Comparison of ENCODE assay signal across 10 mouse cellular contexts in the genomic region with DNA sequence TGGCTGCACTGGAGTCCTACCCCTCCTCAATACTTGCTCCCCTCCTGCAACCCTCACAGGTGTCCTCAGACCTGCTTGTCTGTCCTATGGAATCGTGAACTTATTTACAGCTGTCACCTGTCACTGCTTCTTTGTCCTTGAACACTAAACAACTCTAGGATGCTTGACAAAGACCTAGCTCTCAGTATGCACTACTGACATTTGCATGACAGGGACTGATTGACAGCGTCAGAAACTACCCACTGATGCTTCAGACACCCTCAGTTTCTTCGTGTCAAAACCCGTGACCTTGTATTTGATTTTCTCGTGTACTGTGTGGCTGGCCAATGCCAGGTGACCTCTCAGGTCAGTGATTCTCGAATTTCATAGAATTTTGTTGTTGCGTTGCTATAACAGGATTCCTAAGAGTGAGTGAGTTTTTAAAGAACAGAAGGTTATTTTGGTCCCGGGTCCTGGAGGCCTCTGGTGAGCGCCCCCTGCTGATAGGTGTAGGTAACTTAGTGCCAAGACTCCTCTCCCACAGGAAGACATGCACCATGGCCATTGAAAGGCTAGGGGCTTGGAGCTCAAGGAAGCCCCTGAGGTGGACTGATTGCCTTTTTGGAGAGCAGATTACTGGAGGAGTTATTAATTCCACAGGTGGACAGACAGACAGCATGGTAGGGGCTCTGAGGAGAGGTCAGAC. TPM values are rescaled to one million over a fixed set of nuclear protein-coding genes. Genes with fewer than 3 reads are reported as not detected.
DNase-seq lines count a peak whose midpoint lies in the region; ATAC-seq and TF ChIP-seq lines count a peak whose summit lies in the region.
"Had no signal": no experiment of that assay in that cellular context is flagged by ENCODE, and none has a peak within 500 bp of the region (broad histone marks: within the 10 kb centered on the region; RNA-seq: fewer than 3 reads in every experiment).

No protein-coding gene starts in this region.

- H3K27ac ChIP-seq in left cerebral cortex, adult 2 months = no peak overlapping the region
- H3K27ac ChIP-seq: liver, embryonic 13.5 days had no signal

- no peak for ATAC-seq in granulocyte monocyte progenitor cell, adult 5-6 weeks (replicated peaks; ENCODE audit: poor library complexity, severe bottlenecking)

- intact Hi-C loops in left cerebral cortex, adult 2 months (cut with DNase I) = loop anchor here (5.0 kb wide), 2 partner anchors 192 to 307 kb away; a partner anchor contains a TSS

- no peak overlapping the region for H3K4me3 ChIP-seq in left cerebral cortex, adult 2 months
- H3K4me3 ChIP-seq: liver, embryonic 13.5 days had no signal

- H3K27me3 ChIP-seq in splenic B cell, adult 2 months (ENCODE audit: control insufficient read depth, insufficient read depth, low read length, poor library complexity, severe bottlenecking) = no peaks in the 10 kb centered on the region

- H3K36me3 ChIP-seq in splenic B cell, adult 2 months (ENCODE audit: control insufficient read depth, insufficient read depth, low read length, poor library complexity, severe bottlenecking) = no peaks in the 10 kb centered on the region
- H3K36me3 ChIP-seq: liver, embryonic 13.5 days had no signal

- peak; percentile 48 for TF ChIP-seq CTCF in left cerebral cortex, adult 2 months (IDR thresholded peaks at IDR 0.05)

- DNase-seq in embryo, embryonic 11 days = peak; percentile 26
- no peak for DNase-seq in embryo, embryonic 10 days (ENCODE audit: low spot score)
- DNase-seq in left cerebral cortex, adult 2 months (ENCODE audit: extremely low spot score in 1 of 2, low spot score in 2 of 2) = no peak
- no peak for DNase-seq in left cerebral cortex, adult 8-10 months (ENCODE audit: low spot score in 2 of 2)
- DNase-seq in adrenal gland, postnatal 25 days = peak; percentile 34
- peak; percentile 42 for DNase-seq in splenic B cell, adult 2 months (ENCODE audit: low read depth, low spot score)
- DNase-seq in cerebellum, adult 11-12 months = no peak
- DNase-seq: cerebellum, adult 9-11 months; liver, embryonic 13.5 days had no signal

RNA-seq across cellular contexts. Expression of a gene that starts 8.1 kb away (rescaled TPM):
- total RNA-seq in left cerebral cortex, adult 2 months (2021) = 10 to 100 TPM; 44.4 to 49.0 TPM
- 10 to 100 TPM; 46.9 to 54.4 (median 48.5) TPM for total RNA-seq in left cerebral cortex, adult 8-10 months (2022)
- total RNA-seq in adrenal gland, postnatal 25 days (2021) = 0.46 and 0.67 TPM in 2 replicates
- total RNA-seq in granulocyte monocyte progenitor cell, adult 5-6 weeks (2014; fragmentation: Nextera tagmentation) = not detected in 2 replicates
- total RNA-seq in granulocyte monocyte progenitor cell, adult 5-6 weeks (2017) = not detected in 2 replicates

Comparison
In these comparisons a context has a peak if more than half of its experiments do, and no peak if none do; other contexts are left out.
1. DNase-seq: peak in embryo, embryonic 11 days (single experiment), adrenal gland, postnatal 25 days (single experiment) and splenic B cell, adult 2 months (single experiment); none in embryo, embryonic 10 days (single experiment), left cerebral cortex, adult 2 months (0 of 2), left cerebral cortex, adult 8-10 months (0 of 2) and cerebellum, adult 11-12 months (single experiment).
2. RNA of a gene that starts 8.1 kb away (total RNA-seq): 46.9 to 54.4 TPM in left cerebral cortex, adult 8-10 months and 44.4 to 49.0 TPM in left cerebral cortex, adult 2 months; 0.46 to 0.67 TPM in adrenal gland, postnatal 25 days and not detected in granulocyte monocyte progenitor cell, adult 5-6 weeks; every median in the first group is over 10 times any median in the second.